In genomic region chr13:59206186-59206585, GRCm38 (mm10) we compare ENCODE assay signal across 28 mouse cellular contexts.
"Had no signal": no experiment of that assay in that cellular context is flagged by ENCODE, and none has a peak within 500 bp of the region (broad histone marks: within the 10 kb centered on the region; RNA-seq: fewer than 3 reads in every experiment).

No protein-coding gene starts in this region.

- H3K4me2 ChIP-seq: embryonic facial prominence, embryonic 12.5 days; embryonic facial prominence, embryonic 13.5 days; embryonic facial prominence, embryonic 15.5 days; forebrain, embryonic 12.5 days; forebrain, embryonic 13.5 days; forebrain, embryonic 15.5 days had no signal

- H3K36me3 ChIP-seq: embryonic facial prominence, embryonic 10.5 days; embryonic facial prominence, embryonic 12.5 days; embryonic facial prominence, embryonic 13.5 days; embryonic facial prominence, embryonic 15.5 days; forebrain, embryonic 10.5 days; forebrain, embryonic 12.5 days; forebrain, embryonic 15.5 days had no signal

- H3K4me3 ChIP-seq: embryonic facial prominence, embryonic 10.5 days; embryonic facial prominence, embryonic 12.5 days; embryonic facial prominence, embryonic 13.5 days; embryonic facial prominence, embryonic 15.5 days; erythroblast, embryonic 14.5 days; forebrain, embryonic 10.5 days; forebrain, embryonic 12.5 days; forebrain, embryonic 13.5 days; forebrain, embryonic 15.5 days; gastrocnemius, adult 2 months; heart, adult 2 months had no signal

- H3K27me3 ChIP-seq: embryonic facial prominence, embryonic 12.5 days; embryonic facial prominence, embryonic 15.5 days; forebrain, embryonic 13.5 days; forebrain, embryonic 15.5 days had no signal

- ATAC-seq: forebrain, embryonic 13.5 days; forebrain, embryonic 14.5 days; forebrain, embryonic 15.5 days; forebrain, embryonic 16.5 days; forebrain, postnatal 0 days had no signal

- H3K9ac ChIP-seq: embryonic facial prominence, embryonic 12.5 days; embryonic facial prominence, embryonic 13.5 days; embryonic facial prominence, embryonic 15.5 days; forebrain, embryonic 12.5 days; forebrain, embryonic 13.5 days; forebrain, embryonic 15.5 days; forebrain, postnatal 0 days had no signal

- H3K27ac ChIP-seq: embryonic facial prominence, embryonic 10.5 days; embryonic facial prominence, embryonic 12.5 days; embryonic facial prominence, embryonic 13.5 days; embryonic facial prominence, embryonic 15.5 days; forebrain, embryonic 10.5 days; forebrain, embryonic 12.5 days; forebrain, embryonic 13.5 days; forebrain, embryonic 15.5 days; gastrocnemius, adult 2 months; heart, adult 2 months had no signal

- H3K9me3 ChIP-seq: embryonic facial prominence, embryonic 10.5 days; embryonic facial prominence, embryonic 12.5 days; embryonic facial prominence, embryonic 13.5 days; embryonic facial prominence, embryonic 15.5 days; forebrain, embryonic 10.5 days; forebrain, embryonic 12.5 days; forebrain, embryonic 13.5 days; forebrain, embryonic 15.5 days had no signal

- DNase-seq: cerebellum, adult 2 months; cerebellum, adult 8-10 months; cerebellum, adult 9-10 months; cerebellum, adult 9-11 months; cerebellum, postnatal 10 days; cerebellum, postnatal 14 days; cerebellum, postnatal 25 days; cerebellum, postnatal 36 days; embryo, embryonic 11 days; forebrain, postnatal 0 days; gastrocnemius, adult 2 months; gastrocnemius, postnatal 10 days; gastrocnemius, postnatal 14 days; gastrocnemius, postnatal 25 days; gastrocnemius, postnatal 36 days; heart, adult 18-20 months; heart, adult 2 months had no signal

- H3K4me1 ChIP-seq: embryonic facial prominence, embryonic 10.5 days; embryonic facial prominence, embryonic 12.5 days; embryonic facial prominence, embryonic 13.5 days; embryonic facial prominence, embryonic 15.5 days; forebrain, embryonic 15.5 days had no signal
